Mouse (Mus musculus) hematopoietic stem cell, adult 5-6 weeks (primary cell): Measurements from ENCODE around the gene Sgms1. TPM values are rescaled to one million over a fixed set of nuclear protein-coding genes. Genes with fewer than 3 reads are reported as not detected.

Experiments used
- ATAC-seq, 2 experiments: fragments of 125-278 bp in 1 of 2; replicated peaks in 1 of 2; 2 replicates each; pipeline ENCODE4 v1.8.0; 2016 to 2017; ENCODE audit warnings: inconsistent platforms in 2 of 2, mild to moderate bottlenecking in 2 of 2, moderate number of reproducible peaks in 2 of 2, low read depth in 1 of 2, moderate TSS enrichment in 1 of 2; ENCODE audit not compliant: low FRiP score in 2 of 2, poor library complexity in 2 of 2, severe bottlenecking in 2 of 2, insufficient read depth in 1 of 2, low TSS enrichment in 1 of 2
- total RNA-seq: library from RNA; stranded (forward); fragments of 172-1452, 232-1000 nt; gene quantifications from 2 replicates; pipeline ENCODE4 v1.2.3, GENCODE M21; 2017

Gene Sgms1
- total RNA-seq, 1 experiment from 2014 or later = 79.2 TPM

- ATAC-seq = peak in 1 of 2 experiments; percentile 64; a peak in 2 of 4 replicates
Measured at GRCm38 (mm10) chr19:32388191-32388921, 1.2 kb downstream of the Sgms1 start.

- no peak for ATAC-seq
Measured at GRCm38 (mm10) chr19:32387403-32388190, 1.9 kb downstream of the Sgms1 start.

- ATAC-seq = peak in 1 of 2 experiments; percentile 27; a peak in 1 of 4 replicates
Measured at GRCm38 (mm10) chr19:32386556-32387402, 2.7 kb downstream of the Sgms1 start.

- no peak for ATAC-seq
Measured at GRCm38 (mm10) chr19:32383738-32384137, 5.8 kb downstream of the Sgms1 start.

- ATAC-seq = no peak
Measured at GRCm38 (mm10) chr19:32381511-32381961, 8.0 kb downstream of the Sgms1 start.

GRCm38 (mm10) chr19:32380748-32381147 lies 8.8 kb downstream of the Sgms1 start:
- no peak for ATAC-seq

GRCm38 (mm10) chr19:32379239-32379920 lies 10.1 kb downstream of the Sgms1 start:
- peak; percentile 91 to 96 for ATAC-seq

- ATAC-seq = no peak
Measured at GRCm38 (mm10) chr19:32378581-32378980, 10.9 kb downstream of the Sgms1 start.

GRCm38 (mm10) chr19:32377701-32378325 lies 11.7 kb downstream of the Sgms1 start:
- ATAC-seq = no peak

GRCm38 (mm10) chr19:32376886-32377535 lies 12.5 kb downstream of the Sgms1 start:
- ATAC-seq = no peak

GRCm38 (mm10) chr19:32376054-32376453 lies 13.5 kb downstream of the Sgms1 start:
- no peak for ATAC-seq

GRCm38 (mm10) chr19:32375473-32375985 lies 14.0 kb downstream of the Sgms1 start:
- ATAC-seq = no peak

GRCm38 (mm10) chr19:32374751-32375150 lies 14.8 kb downstream of the Sgms1 start:
- ATAC-seq = no peak

GRCm38 (mm10) chr19:32373865-32374655 lies 15.5 kb downstream of the Sgms1 start:
- no peak for ATAC-seq

GRCm38 (mm10) chr19:32372373-32372772 lies 17.1 kb downstream of the Sgms1 start:
- ATAC-seq = peak; percentile 37 to 56
